Mouse (Mus musculus) naive thymus-derived CD4-positive, alpha-beta T cell, adult 2 months (primary cell): Measurements from ENCODE around the gene Kcng4.

Experiments
- DNase-seq: peaks from one replicate; pipeline ENCODE4 v3.0.0-alpha.2; 2011; ENCODE audit warnings: low read depth

Gene Kcng4

DNA sequence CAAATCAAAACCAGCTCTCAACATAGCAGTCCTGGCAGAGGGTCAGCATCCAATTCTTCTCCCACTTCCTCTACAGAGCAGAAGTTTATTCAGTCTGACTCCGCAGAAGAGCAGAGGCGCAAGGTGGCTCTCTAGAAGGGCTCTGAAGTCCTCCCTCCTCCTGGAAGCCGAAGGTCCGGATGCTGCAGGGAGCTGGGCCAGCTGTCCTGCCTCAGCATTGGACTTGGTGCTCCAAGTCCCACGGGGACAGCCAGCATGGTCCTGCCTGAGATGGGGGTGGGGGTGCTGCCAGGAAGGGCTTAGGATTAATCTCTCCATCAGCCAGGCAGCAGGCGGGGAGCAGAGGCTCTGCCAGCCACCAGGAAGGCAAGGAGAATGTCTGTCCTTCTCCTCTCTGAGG is at the start of gene Kcng4:
Kcng4 (minus strand) TSS at position 303 of the 400 bp plus-strand sequence.
- DNase-seq, result no peak

DNA sequence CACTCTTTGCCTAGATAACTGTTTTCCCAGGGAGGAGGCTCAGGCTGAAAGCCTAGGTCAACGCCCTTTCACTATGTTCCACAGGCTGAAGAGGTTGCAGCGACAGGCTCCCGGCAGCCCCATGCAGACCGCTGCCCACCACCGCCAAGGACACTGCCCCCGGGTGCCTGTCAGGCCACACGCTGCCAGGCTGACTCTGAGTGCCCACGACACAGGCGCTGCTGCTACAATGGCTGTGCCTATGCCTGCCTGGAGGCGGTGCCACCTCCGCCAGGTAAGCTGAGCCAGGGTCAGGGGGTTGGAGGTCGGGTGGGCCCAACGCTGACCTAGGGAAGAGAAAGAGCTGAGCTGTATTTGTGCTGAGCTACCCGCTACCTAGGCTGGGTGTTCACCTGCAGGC is 43.7 kb upstream of the Kcng4 start:
- no peak for DNase-seq

DNA sequence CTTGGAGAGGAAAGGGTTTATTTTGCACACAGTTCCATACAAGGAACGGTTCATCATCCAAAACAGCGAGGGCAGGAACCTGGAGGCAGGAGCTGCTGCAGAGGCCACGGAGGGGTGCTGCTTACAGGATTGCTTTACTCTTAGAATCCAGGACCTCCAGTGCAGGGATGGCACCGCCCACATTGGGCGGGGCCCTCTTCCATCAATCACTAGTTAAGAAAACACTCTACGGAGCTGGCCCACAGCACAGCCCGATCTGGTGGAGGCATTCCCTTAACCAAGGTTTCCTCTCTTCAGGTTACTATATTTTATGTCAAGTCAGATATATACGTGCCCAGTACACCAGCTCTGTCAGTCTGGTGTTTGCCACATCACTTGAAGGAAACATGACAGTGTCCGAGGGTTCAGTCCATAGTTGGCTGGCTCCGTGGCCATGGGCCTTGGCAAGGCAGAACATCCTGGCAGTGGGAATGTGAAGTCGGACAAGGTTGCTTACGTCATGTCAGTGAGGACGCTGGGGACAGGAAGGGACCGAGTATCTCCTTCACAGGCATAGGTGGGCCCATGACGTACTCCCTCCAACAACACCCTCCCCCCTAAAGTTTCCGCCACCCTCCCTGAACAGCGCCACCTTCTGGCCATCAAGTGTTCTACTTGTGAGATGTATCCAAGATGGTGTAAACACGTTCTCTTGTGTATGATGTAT is 42.8 kb upstream of the Kcng4 start:
- DNase-seq, result peak; percentile 61

DNA sequence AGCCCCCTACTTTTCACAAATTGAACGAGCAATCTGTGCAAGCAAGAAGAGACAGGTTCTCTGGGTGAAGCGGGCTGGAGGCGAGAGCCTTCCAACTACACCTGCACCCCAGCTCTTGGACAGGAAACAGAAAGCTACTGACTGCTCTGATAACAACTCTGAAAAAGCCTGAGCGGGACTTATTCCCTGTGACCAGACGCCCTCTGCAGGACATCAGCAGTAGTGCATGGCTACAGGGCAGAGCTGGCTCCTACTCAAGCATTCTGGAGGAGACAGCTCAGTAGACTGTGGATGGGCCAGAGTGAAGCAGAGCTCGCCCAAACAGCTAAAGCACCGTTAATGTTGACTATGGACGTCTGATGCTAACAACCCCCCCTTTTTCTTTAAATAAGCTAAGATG is 40.9 kb upstream of the Kcng4 start:
- DNase-seq, result peak; percentile 89

DNA sequence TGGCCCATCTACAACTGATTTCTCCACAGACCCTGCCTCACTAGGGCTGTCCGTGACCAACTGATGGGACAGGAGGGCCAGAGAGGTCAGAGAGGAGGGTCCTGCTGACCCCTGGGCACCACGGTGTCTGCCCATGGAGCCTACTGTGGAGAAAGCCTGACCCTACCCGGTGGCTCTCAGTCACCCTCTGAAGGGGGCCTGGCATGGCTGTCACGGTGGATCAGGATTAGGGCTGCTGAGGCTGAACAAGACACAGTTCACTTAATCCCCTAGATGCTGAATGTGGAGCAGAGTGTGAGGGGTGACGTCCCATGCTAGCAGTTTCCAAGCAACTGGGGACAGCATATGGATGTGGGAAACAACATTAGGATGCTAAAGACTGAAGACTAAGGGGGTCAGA is 40.0 kb upstream of the Kcng4 start:
- DNase-seq, result no peak

DNA sequence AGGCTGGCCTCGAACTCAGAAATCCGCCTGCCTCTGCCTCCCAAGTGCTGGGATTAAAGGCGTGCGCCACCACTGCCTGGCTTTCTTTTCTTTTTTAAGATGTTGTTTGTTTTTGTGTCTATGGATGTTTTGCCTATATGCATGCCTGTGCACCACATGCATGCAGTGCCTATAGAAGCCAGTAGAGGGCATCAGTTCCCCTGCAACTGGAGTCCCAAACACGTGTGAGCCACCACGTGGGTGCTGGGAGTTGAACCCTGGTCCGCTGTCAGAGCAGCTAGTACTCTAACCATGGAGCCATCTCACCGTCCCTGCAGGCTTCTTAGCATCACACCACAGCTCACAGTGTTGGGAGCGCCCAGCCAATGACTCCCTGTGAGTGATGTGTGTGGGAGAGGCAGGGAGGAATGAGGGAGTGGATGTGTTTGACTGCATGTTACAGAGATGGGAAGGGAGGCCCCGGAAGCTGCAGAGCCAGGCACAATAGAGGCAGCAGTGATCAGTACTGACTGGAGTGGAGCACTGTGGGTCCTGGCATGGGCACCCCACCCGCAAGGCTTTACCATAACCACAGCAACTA is 38.6 kb upstream of the Kcng4 start:
- no peak for DNase-seq

DNA sequence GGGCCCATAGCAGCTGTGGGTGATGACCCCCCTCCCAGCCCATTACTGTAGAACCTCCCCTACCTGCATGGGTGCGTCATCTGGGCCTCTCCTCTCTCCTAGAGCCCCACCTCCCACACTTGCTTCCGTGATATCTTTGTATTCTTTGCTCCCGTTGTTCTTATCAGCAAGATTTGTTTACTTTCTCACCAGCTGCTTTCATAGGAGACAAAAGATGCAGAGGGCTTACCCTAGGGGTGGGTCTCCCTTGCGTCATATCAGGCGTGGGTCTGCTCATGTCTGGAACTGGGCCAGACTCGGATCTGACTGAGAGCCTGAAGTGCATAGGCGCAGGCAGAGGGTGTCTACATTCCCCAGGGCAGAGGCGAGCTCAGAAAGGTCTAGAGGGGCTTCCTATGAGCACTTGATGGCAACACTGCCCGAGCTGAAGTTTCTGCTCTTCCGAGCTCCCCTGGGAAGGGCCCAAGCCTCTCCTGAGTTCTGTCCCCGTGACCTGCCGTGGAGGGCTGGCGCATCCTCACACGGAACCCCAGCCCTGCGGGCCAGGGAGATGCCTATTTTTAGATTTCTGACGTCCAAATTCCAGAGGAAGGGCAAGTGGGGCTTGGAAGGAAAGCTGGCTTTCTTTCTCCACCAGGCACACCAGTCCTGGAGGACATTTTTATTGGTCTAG is 35.1 kb upstream of the Kcng4 start:
- no peak for DNase-seq

DNA sequence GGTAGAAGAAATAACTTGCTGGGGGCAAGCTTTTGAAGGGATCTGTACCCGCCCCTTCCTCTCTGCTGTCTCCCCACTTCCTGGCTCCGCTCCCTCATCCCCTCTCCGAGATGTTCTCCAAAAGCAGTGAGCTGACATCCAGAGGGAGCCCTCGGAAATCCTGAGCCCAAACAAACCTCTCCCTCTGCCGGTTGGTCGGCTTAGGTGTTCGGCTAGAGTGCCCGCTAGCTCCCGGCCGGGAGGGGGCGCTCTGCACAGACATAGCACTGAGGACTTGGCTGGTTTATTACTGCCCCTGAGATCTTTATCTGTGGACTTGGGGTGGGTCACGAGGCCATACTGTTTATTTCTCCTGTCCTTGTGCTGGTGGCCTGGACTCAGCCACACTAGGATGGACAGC is 33.8 kb upstream of the Kcng4 start:
- peak; percentile 46 for DNase-seq

DNA sequence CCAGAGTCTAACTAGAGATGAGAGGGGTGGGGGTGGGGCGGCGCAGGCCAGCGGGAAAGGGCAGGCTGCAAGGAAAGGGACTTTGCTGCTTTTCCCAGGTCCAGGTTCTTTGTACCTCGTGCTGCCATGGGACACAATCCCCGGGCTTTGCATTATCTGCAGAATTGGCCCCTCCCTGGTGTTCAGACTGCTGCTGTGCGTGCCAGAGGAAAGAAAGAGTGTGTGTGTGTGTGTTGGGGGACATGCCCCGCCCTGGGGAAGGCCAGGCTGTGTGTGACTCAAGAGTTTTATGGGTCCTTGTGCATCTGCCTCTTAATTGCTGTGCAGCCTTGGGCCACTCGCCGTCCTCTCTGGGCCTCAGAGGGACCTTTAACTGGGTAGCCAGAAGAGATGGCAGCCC is 33.0 kb upstream of the Kcng4 start:
- no peak for DNase-seq

DNA sequence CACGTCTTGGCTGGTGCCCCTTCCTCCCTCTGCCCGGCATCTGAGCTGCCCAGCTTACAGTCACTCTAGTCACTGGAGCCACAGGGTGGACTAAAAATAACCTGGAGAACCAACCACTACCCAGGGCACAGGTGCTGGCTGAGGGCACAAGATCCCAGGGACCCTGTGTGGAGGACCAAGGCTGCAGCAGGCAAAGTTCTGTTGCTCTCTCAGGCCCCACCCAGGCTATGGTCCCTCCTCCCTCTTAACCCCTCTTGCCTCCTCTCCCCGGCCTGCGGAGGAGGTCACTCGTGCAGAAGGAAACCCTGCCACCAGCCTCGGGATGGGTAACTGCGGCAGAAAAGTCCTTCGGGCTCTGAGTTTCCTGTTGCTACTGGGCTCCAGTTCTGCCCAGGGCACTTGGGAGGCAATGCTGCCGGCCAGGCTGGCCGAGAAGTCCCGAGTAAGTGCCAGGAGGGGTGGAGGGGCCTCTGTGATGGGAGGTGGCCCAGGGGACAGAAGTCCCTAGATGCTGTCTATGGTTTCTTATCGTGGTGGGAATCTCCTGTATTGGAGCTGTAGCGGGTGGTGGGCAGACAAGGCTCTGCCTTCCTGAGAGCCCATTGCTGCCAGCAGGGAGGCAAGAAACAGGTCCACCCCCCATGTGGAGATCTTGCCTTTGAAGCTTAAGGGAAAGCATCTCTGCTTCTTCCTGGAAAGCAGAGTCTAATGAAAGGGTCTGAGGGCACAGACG is 30.9 kb upstream of the Kcng4 start, which contains the start of gene Wfdc1:
Wfdc1 (plus strand) TSS at position 147 of the 733 bp plus-strand sequence.
- no peak for DNase-seq

DNA sequence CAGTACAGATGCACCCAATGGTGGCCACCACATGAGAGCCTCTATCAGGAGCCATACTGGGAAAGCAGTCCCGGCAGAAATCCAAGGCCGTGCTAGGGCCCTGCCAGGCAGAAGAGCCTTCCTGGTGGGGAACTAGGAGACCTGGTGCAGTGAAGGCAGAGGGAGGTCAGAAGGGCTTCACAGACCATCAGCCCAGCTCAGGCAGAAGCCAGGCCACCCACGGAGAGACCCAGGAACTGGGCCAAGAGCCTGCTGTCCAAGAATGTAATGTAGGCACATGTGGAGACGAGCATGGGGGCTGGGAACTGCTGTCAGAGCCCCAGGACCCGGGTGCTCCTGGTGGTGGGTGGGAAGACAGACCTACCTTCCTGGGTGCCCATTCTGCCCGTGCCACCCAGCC is 29.8 kb upstream of the Kcng4 start:
- DNase-seq, result no peak

DNA sequence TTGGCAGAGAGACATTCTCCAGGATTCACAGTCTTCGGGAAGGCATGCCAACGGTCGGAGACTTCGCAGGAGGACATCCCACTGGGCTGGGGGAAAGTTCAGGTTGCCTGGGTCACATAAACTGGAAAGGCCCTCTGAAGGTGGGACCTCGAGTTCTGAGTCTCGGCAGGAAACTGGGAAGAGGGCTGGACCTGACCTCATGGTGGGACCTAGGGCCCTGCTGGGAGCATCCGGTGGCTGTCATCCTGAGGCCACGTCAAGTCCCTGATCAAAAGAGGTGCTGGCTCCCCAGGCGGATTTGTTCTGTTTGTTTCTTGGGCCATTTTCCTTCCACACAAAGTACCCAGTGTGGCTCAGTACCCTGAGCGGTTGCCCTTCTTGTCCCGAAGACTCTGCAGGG is 28.0 kb upstream of the Kcng4 start:
- DNase-seq, result no peak

DNA sequence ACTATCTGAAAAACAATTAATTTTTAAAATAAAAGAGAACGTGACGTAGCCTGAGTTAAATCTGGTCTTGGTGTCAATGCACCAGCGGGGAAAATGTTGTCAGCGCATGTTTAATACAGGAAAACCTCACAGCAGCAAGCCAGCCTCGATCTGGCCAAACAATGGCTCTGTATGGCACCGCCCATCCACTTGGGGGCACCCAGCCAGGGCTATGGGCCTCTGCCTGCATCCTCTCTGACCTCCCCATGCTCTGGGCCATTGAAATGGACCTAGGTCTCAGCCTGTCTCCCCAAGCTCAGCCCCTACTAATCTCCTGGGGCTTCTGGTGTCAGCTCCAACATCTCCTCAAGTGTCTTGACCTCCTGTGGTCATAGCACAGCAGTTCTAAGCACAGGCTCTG is 26.4 kb upstream of the Kcng4 start:
- DNase-seq, result no peak

DNA sequence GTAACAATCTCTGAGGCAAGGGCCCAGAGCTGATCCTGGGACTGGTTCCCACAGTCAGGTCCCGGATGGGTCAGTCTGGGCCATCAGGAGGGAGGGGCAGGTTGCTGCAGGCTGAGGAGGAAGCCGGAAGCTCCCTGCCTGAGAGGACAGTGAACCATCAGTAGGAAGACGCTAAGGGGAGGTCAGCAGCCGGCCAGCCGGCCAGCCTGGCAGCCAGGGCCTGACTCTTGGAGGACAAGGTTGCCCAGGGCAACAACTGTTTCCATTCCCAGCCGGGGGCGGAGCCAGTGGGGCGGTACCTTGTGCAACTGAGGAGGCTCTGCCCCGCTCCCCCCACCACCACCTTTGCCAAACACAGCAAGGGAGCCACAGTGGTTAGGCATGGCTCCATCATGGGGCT is 25.6 kb upstream of the Kcng4 start:
- no peak for DNase-seq

DNA sequence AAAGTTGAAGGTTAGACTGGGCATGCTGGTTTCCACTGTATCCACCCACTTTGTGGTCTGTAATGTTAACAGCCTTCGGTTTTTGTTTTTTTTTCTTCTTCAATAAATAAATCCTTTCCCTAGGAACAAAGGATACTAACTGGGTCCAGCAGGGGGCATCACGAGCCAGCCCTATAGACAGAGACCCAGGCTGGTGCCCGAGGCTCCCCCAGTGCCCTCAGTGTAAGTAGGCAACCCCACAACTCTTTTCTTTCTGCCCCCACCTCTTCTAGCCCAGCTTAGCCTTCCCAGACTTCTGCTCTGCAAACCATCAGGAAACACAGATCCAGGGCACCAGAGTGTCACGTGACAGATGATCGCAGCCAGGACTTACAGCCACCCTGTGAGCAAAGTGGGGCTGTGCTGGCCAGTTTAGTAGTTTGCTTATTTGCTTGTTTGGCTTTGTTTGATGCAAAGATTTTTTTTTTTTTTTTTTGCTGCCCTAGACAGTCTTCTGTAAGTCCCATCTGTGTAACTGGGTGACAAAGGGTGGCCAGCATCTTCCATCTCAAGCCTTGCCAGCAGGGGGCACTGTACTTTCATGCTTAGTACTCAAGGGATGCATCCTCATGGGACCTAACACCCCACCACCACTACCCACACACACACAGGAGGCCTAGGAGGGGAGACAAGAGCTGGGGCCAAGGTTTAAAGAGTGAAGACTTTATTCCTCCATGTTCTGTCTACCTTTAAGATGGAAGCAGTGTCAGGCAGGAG is 21.4 kb upstream of the Kcng4 start:
- DNase-seq, result peak; percentile 50

DNA sequence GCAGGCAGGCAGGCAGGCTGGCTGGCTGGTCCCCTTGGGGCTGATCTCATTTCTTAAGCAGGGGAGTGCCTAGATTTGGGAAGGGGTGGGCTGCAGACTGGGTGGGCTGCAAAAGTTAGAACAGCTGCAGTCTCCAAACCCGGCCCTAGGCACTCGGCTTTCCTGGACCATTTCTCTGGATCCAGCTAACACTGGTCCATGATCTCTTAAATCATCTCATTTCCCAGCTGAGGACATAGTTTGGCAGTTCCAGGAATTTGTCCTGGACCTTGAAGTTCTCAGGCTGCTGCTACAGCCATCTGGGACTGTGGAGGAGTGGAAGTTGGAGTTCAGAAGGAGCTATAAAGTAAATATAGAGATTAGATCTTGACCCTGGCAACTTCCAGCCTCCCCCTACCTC is 15.8 kb upstream of the Kcng4 start:
- DNase-seq, result no peak

DNA sequence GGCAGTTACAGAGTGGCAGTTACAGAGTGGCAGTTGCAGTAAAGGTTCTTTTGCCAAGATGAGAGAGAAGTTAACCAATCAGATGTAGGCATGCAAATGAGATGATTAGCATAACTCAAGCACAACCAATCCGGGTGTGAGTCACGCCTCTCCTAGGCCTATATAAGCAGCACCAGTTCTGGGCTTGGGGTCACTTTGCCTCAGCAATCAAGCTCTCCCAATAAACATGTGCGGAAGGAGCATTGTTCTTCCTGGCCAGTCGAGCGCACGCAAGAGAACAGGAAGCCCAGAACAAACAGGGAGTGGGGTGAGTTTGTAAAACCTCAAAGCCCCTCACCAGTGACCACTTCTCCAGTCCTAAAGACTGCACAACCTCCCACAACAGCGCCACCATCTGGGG is 11.4 kb upstream of the Kcng4 start:
- no peak for DNase-seq

DNA sequence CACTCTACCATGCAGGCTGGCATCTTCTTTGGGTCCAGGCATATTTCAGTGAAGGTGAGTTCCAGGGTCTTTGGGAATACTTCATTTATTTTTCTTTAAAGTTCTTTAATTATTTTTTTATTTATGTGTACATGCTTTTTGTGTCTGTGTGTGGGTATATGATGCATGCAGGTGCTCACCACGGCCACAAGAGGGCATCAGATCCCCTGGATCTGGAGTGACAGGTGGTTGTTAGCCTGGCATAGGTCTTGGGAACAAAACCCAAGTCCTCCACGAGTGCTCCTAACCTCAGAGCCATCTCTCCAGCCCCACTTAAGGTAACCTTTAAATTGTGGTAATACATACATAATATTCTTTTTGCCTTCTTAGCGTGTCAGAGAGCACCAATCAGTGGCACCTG is 10.7 kb upstream of the Kcng4 start:
- no peak for DNase-seq

DNA sequence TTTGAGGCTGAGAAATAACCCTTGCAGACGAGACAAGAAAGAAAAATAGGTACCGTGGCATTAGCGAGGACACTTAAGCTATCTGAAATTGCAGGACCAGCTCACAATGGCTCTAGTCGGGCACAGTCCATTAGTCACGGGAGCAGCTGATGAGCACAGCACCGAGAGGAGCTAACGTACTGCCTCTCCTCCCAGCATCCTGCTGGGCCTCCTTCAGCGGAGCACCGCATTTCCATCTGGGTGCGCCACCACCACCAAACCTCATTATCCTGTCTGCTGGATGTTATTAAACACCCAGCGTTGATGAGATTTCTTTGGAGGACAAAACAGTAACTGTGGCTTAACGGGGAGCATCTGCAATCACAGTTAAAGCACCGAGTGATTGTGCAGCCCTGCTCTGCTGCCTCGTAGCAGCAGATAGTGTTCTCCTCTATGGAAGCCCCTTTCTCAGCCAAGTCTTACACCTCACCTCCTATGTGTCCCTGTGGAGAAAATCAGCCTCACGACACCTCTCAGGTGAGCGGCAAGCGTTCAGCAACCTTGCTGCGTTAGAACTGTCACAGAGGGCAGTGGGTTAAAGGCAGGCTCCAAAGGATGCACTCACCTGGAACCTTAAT is 9.6 kb upstream of the Kcng4 start:
- no peak for DNase-seq

DNA sequence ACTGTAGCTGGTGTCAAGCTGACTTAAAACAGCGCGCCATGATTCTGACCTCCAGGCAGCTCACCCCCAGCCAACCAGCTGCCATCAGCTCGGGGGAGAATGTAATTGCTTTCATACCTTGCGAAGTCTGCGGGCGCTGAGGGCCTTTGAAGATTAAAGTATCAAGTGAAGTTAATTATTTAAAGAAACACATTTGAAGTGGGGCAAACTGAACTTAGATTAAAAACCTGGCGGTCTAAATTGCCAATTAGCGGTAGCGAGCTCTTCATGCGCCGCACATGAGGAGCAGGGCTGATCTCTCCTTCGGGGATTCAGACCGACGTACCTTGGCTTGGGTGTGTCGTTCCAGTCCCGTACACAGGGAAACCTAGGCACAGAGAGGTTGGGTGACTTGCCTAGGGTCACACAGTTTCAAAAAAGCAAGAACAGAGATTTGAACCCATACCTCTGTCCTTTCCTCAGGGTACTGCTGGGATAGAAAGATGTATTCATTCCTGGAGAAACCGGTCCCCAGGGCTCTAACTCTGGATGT is 9.0 kb upstream of the Kcng4 start:
- DNase-seq, result no peak

DNA sequence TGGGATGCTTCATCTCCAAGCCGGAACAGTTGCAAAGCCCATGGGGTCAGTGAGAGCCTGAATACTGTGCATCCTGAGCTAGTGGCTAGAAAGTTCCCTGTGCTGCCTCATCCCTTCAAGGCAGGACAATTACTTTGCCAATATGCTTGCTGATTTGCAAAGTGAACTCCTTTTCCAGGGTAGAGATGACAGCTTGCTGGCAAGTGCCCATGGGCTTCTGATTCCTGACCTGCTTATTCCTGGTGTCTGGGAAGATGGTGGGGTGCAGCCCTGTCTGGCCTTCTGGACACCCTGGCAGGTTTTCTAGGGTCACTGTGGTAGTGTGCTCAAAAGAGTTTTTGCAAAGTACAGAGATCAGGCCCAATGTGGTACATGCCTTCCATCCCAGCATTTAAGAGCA is 7.5 kb upstream of the Kcng4 start:
- no peak for DNase-seq
